19 mouse cellular contexts compared by ENCODE assay signal in genomic region chr2:43636498-43636897, GRCm38 (mm10).
DNase-seq lines count a peak whose midpoint lies in the region; ATAC-seq and TF ChIP-seq lines count a peak whose summit lies in the region.
"Had no signal": no experiment of that assay in that cellular context is flagged by ENCODE, and none has a peak within 500 bp of the region (broad histone marks: within the 10 kb centered on the region; RNA-seq: fewer than 3 reads in every experiment).

No protein-coding gene starts in this region.

- ATAC-seq in kidney, postnatal 0 days (replicated peaks; ENCODE audit: low FRiP score, low read depth), result no peak
- ATAC-seq: activated CD4-positive, CD25-positive, alpha-beta regulatory T cell, adult 4 months had no signal

- TF ChIP-seq CTCF in kidney, postnatal 0 days (IDR thresholded peaks at IDR 0.05; ENCODE audit: low read depth), result peak; percentile 66
- TF ChIP-seq CTCF in brain, embryonic 14.5 days (IDR thresholded peaks at IDR 0.05; ENCODE audit: borderline replicate concordance, extremely low read depth, insufficient read depth, insufficient read length), result no peak

- H3K27me3 ChIP-seq in kidney, postnatal 0 days (ENCODE audit: insufficient read depth, low read length), result no peaks in the 10 kb centered on the region
- H3K27me3 ChIP-seq: embryonic facial prominence, embryonic 12.5 days; forebrain, embryonic 12.5 days; limb, embryonic 15.5 days; stomach, embryonic 15.5 days had no signal

- H3K27ac ChIP-seq in kidney, postnatal 0 days, result no peak overlapping the region
- H3K27ac ChIP-seq: embryonic facial prominence, embryonic 12.5 days; forebrain, embryonic 12.5 days; heart, embryonic 10.5 days; limb, embryonic 15.5 days; midbrain, embryonic 10.5 days; stomach, embryonic 15.5 days had no signal

- H3K9ac ChIP-seq in kidney, postnatal 0 days (ENCODE audit: low read depth, low read length), result no peak overlapping the region
- H3K9ac ChIP-seq: embryonic facial prominence, embryonic 12.5 days; forebrain, embryonic 12.5 days; limb, embryonic 15.5 days; stomach, embryonic 15.5 days had no signal

- H3K4me1 ChIP-seq in kidney, postnatal 0 days (replicated peaks; ENCODE audit: insufficient read depth, low read length), result no peaks in the 10 kb centered on the region
- H3K4me1 ChIP-seq: embryonic facial prominence, embryonic 12.5 days; forebrain, embryonic 12.5 days; heart, embryonic 10.5 days; limb, embryonic 15.5 days; midbrain, embryonic 10.5 days; stomach, embryonic 15.5 days had no signal

- no peaks in the 10 kb centered on the region for H3K9me3 ChIP-seq in kidney, postnatal 0 days (replicated peaks; ENCODE audit: low read length)
- H3K9me3 ChIP-seq: embryonic facial prominence, embryonic 12.5 days; forebrain, embryonic 12.5 days; heart, embryonic 10.5 days; limb, embryonic 15.5 days; midbrain, embryonic 10.5 days; stomach, embryonic 15.5 days had no signal

- no peaks in the 10 kb centered on the region for H3K36me3 ChIP-seq in kidney, postnatal 0 days (ENCODE audit: insufficient read depth, low read length)
- H3K36me3 ChIP-seq: embryonic facial prominence, embryonic 12.5 days; forebrain, embryonic 12.5 days; heart, embryonic 10.5 days; limb, embryonic 15.5 days; midbrain, embryonic 10.5 days; stomach, embryonic 15.5 days had no signal

- TF ChIP-seq POLR2A in brain, embryonic 14.5 days (IDR thresholded peaks at IDR 0.05; ENCODE audit: borderline replicate concordance, extremely low read depth, insufficient read depth, insufficient read length, poor library complexity, severe bottlenecking), result no peak

- DNase-seq in embryo, embryonic 11 days, result peak; percentile 19
- DNase-seq in embryo, embryonic 10 days (ENCODE audit: low spot score), result no peak
- peak; percentile 14 for DNase-seq in kidney, postnatal 0 days (ENCODE audit: low spot score)
- DNase-seq in kidney, adult 11 months, result no peak
- DNase-seq in 416B (ENCODE audit: low read depth), result peak; percentile 21
- peak; percentile 62 for DNase-seq in brain, embryonic 14.5 days (ENCODE audit: low read depth)
- no peak for DNase-seq in adrenal gland, adult 2 months
- DNase-seq in kidney, adult 8-10 months, result no peak
- DNase-seq: cerebellum, adult 2 months; gastrocnemius, postnatal 14 days; kidney, adult 2 months; thymus, postnatal 14 days had no signal

- H3K4me2 ChIP-seq in kidney, postnatal 0 days (ENCODE audit: low read length), result no peak overlapping the region
- H3K4me2 ChIP-seq: embryonic facial prominence, embryonic 12.5 days; forebrain, embryonic 12.5 days; limb, embryonic 15.5 days; stomach, embryonic 15.5 days had no signal

- no peak overlapping the region for H3K4me3 ChIP-seq in kidney, postnatal 0 days (replicated peaks; ENCODE audit: low read depth, low read length)
- H3K4me3 ChIP-seq: embryonic facial prominence, embryonic 12.5 days; forebrain, embryonic 12.5 days; heart, embryonic 10.5 days; limb, embryonic 15.5 days; midbrain, embryonic 10.5 days; stomach, embryonic 15.5 days had no signal

Comparison
In these comparisons a context has a peak if more than half of its experiments do, and no peak if none do; other contexts are left out.
1. DNase-seq: peak in embryo, embryonic 11 days (single experiment), kidney, postnatal 0 days (single experiment), 416B (single experiment) and brain, embryonic 14.5 days (single experiment); none in embryo, embryonic 10 days (single experiment), kidney, adult 11 months (single experiment), adrenal gland, adult 2 months (single experiment) and kidney, adult 8-10 months (0 of 2).